Mouse (Mus musculus): ENCODE data around the gene Hist1h2ba. TPM values are rescaled to one million over a fixed set of nuclear protein-coding genes. Genes with fewer than 3 reads are reported as not detected.

Hist1h2ba gene
- not detected in 2 replicates for polyA plus RNA-seq (2012; rRNA removed)

DNA sequence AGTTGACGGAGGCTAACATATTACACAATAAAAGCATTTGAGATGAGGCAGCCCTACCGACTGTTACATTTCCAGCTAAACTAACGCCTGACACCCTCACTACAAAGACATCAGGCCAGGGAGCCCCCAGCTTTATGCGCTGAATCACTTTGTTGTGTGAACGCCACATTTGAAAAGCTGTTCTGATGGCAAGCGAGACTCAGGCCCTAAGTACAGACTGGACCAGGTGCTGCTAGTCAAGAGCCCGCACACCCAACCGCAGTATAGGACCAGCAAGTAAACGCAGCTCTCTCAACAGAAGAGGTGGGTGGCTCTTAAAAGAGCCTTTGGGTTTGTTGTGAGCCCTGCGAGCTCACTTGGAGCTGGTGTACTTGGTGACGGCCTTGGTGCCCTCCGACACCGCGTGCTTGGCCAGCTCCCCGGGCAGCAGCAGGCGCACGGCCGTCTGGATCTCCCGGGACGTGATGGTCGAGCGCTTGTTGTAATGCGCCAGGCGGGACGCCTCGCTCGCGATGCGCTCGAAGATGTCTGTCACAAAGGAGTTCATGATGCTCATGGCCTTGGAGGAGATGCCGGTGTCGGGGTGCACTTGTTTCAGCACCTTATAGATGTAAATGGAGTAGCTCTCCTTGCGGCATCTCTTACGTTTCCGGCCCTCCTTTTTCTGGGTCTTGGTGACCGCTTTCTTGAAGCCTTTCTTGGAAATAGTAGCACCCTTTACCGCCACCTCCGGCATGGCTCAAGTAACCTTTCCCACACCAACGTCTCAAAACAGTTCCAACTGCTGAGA, at the start of gene Hist1h2ba:
Gene Hist1h2ba (minus strand): TSS at position 736 of the 790 bp plus-strand sequence.
- no peak for DNase-seq (ENCODE audit: low spot score)

DNA sequence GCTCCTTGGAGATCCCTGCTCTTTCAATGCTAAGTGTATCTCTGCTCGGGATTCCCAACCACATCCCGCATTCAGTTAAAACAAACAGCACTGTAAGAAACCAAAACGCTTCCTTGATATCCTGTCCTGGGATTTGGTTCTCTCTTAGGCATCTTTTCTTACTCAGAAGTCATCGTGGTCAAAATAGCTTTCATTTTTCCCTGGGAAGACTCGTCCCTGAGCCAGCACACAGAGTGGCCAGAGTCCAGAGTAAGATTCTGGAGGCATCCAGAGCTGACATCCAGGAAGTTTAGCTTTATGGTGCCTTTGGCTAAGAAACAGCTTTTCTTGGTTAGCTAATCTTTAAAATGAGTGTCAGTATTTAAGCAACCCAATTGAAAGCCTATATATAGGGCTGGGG, 38.3 kb upstream of the Hist1h2ba start:
- DNase-seq (ENCODE audit: low spot score), result no peak

DNA sequence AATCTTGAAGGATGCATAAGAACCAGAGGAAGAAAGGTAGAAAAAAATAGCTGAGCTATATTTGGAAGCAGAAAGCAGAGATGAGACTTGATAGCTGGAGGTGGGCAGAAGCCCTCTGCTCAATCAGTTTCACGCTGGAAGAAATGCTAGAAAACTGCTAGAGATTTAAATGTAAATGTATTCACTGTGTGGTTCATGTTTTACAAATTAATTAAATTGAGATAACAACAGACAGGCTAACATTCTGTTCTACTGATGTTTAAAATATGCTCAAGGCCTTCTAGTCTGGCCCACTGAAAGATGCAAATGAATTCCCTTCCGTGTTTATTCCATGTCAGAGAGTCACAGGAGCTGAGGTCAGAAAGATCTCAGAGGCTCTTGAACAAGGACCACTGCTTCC, 37.9 kb upstream of the Hist1h2ba start:
- no peak for DNase-seq (ENCODE audit: low spot score)

DNA sequence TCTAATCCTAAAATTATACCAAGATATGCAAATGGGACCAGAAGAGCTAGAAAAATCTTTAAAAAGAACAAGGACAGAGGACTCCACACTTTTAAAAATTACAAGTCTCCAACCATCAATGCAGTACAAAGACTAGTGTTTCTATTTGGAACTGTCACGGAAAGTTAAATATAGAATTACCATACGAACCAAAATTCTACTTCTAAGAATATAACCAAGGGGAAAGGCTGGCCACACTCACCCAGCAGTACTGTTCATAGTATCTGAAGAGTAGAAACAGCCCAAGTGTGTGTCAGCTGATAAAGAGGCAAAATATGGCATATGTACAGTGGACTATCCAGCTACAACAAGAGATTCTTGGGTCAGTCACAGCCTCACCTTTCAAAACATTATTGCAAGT, 31.0 kb upstream of the Hist1h2ba start:
- no peak for DNase-seq (ENCODE audit: low spot score)

DNA sequence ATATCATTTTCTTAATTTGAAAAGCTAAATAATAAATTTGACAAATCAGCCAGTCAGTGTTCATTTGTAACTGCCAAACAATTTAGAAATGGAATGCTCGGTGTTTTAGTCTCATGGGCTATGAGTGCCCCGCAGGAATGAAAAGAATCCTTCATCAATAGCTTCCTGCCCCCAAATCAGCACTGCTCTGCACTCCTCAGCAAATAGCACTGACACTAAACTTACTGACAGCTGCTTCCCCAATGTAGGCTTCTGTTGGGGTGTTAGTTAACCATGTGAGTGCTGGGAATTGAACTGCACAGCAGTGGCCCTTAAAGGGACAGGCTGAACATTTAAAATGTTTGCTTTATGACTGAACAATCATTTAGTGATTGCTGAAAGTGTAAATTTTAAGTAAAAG, 25.8 kb upstream of the Hist1h2ba start:
- no peak for DNase-seq (ENCODE audit: low spot score)

DNA sequence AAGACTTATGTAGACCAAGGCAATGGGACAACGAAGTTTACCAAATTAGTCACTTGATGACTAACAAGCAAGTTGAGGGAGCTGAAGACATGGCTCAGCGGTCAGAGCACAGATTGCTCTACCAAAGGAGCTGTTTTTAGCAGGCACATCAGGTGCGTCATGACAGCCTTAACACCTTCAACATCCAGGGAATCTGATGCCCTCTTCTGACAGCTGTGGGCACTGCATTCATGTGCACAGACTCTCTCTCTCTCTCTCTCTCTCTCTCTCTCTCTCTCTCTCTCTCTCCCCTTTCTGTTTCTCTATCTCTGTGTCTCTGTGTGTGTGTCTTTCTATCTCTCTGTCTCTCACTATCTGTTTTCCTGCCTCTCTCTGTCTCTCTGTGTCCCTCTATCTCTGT, 17.0 kb upstream of the Hist1h2ba start:
- DNase-seq (ENCODE audit: low spot score), result no peak

DNA sequence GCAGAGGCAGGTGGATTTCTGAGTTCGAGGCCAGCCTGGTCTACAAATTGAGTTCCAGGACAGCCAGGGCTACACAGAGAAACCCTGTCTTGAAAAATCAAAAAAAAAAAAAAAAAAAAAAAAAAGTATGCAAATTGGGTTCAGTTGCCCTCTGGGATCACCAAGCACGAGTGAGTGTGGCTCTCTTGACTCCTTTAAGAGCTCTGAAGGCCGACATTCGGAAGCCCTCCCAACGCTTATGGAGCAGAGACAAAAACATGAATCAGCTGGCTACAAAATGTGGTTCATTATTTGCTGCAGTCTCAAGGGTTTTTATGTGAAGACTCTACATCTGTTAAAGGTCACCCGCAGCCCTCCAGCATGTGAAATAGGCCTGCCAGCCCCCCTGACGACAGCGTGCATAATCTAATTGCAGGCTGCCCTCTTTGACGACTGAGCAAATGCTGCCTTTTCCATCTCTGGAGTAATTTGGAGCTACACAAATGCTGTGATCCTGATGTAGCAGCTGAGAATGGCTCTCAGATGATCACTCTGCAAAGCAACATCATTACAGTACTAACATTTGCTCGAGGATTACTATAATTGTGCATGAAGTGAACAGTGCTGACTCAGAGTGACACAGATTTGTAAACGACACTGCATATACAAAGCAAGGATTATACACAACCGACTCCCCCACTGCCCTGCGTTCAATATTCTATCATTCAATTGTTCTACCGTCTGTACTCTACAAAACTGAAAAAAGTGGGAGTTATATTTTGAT, 15.7 kb upstream of the Hist1h2ba start:
- DNase-seq (ENCODE audit: low spot score), result no peak

DNA sequence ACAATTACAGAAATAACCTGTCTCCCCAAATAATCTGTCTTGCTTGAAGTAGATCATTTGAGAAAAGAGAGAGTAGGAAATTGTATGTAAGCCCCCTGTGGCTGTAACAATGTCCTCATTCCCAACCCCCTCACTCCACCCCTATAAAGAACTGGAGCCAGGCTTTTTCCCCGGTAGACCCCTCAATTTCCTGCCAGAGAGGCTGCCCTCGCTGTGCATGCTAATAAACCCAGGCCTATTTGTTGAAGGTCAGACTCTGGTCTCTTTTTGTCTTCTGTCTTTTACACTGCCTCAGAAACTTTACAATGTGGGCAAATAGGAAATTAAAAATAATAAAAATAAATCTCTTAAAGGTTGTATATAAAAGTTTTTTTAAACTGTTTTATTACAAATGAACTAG, 12.3 kb upstream of the Hist1h2ba start:
- no peak for DNase-seq (ENCODE audit: low spot score)

DNA sequence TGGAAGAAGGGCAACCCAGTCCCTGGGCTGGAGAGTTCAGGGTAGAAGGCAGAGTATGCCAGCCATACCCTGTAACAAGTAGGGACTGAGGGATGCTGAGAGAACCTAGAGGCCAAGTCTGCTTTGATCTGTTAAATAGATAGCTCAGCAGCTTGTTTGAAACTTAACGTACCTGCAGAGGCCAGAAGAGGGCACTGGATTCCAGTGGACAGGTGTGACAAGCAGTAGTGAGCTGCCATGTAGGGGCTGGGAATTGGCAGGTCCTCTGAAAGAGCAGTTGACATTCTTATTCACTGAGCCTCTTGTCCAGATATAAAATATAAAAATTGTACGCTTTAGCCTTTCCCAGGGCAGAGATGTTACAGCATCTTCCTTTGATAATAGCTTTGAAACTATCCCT, 8.9 kb upstream of the Hist1h2ba start:
- DNase-seq (ENCODE audit: low spot score), result no peak

DNA sequence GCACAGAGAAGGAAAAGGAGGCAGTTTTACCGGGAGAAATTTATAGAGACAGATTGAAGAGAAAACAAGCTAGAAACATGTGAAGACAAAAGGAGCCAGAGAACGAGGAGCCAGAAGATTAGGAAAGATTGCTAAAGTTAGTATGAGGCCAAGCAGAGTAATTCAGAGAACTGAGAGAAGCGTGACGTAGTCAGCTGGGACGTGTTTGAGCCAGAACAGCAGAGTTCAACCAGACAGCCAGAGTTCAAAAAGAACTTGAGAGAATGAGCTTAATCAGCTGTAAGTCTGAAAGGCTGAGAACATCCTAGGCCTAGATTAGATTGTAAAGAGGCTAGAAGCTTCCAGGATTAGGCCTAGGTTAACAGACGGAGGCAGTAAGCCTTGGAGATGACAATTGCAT, 6.3 kb upstream of the Hist1h2ba start:
- no peak for DNase-seq (ENCODE audit: low spot score)

DNA sequence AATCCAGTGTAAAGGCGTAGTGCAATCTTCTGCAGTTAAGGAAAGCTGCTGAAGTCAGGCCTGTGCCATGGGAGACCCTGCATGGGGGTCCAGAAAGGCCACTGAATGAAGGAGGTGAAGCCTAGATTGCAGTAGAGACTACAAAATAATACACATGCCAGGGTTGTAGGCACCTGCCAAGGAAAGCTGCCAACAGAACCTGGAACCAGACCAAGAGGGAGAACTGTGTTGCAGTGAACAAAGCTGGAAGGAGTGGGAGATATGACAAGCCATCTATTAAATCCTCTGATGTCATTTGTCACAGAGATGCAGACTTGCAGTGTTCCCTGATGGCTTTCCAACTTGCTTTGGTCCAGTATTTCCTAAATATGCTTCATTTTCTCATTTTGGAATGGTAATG, 4.7 kb upstream of the Hist1h2ba start:
- no peak for DNase-seq (ENCODE audit: low spot score)

DNA sequence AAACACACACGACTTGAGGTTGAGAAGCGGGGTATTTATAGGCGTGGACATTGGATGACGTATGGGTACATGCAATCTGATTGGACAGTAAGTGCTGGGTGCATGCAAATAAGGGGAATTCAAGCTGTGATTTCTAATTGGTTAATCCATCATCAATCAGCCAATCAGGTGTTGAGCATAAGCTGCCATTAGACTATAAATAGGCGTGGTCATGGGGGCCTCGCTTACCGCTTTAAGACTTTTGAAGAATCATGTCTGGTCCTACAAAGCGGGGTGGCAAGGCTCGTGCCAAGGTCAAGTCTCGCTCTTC, 210 bp upstream of the Hist1h2ba start, which contains the start of gene Hist1h2aa:
Gene Hist1h2aa (plus strand): TSS at position 252 of the 310 bp plus-strand sequence.
- no peak for DNase-seq (ENCODE audit: low spot score)

DNA sequence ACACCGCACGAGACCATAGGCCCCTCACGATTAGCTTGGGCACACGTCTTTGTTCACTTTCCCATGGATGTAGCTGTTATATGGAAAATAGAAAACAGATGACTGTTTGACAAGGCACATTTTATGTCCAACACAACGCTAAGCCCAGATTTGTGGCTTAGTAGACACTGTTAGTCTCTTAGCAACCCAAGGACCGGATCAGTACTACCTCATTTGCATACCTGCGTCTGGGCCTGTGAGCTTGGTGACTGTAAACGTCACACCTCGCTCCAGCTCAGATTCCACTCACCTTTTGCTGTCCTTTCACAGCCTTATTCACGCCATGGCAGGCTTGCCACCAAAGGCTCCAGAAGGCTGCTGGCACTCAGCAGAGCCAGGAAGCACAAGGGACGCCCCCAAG, 3.1 kb downstream of the Hist1h2ba start:
- no peak for DNase-seq (ENCODE audit: low spot score)

DNA sequence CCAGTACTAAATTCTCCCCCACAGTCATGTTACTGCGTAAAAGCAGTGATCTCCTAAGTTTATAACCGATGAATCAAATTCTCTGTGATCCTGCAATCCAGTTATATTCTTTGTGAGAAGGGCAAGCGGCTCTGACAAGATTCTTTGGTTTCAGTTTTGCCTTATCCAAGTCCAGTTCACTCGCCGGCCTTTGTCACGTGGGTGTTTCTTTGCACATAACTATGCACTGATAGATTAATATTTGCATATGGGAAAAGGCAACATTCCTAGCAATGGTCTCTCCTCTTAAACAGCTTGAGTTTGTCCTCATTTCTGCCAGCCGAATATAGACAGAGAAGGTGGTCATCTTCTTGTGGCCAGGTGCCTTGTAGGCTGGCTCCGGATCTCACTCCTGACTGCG, 3.5 kb downstream of the Hist1h2ba start:
- no peak for DNase-seq (ENCODE audit: low spot score)

DNA sequence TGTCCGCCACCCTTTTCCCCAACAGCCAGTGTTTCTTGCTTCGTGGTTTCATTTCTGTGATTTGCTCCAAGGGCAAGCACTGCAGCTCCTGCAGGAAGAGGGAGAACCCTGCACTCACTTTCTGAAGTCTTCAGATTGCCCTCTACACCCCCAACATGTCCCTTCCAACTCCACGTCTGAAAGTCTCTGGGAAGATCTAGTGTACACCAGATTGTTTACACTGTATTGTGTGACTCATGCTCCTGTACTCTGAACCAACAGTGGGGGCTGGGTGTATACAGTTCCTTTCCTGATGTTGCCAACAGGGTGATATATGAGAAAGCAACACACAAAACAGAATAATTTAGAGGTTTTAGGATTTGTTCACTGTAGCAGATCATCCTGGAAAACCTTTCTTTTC, 5.3 kb downstream of the Hist1h2ba start:
- DNase-seq (ENCODE audit: low spot score), result no peak

DNA sequence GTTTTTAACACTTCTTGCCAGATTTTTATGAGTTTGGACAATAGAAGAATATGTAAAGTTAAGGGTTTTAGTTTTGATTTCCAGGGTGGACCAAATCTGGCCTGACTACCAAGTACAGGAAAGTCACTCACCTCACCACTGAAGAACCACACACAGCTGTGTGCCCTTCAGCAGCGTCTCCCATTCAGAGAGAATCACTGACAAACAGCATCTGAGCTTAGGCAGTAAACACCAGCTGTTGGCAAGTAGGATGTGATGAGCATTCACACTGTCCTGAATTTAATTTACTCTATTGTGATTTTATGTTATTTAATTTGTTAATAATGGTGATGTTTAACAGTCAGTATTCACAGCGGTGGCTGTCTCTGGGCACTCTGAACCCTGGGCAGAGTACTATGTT, 8.2 kb downstream of the Hist1h2ba start:
- DNase-seq (ENCODE audit: low spot score), result no peak

DNA sequence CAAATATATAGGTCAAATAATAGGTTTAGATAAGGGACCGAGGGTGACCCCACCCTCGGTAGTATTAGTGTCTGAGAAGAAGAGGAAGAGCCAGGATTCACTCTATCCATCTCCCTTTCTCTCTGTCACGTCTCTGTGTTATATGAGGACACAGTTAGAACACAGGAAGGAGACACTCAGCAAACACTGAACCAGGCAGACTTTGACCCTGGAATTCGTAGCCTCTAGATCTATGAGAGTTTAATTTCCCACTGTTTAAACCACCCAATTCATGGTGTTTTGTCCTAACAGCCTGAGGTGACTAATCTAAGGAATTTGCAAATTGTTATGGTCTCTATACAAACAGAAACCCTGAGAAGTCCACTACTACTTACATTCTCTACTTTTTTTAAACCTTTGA, 16.3 kb downstream of the Hist1h2ba start:
- DNase-seq (ENCODE audit: low spot score), result no peak

DNA sequence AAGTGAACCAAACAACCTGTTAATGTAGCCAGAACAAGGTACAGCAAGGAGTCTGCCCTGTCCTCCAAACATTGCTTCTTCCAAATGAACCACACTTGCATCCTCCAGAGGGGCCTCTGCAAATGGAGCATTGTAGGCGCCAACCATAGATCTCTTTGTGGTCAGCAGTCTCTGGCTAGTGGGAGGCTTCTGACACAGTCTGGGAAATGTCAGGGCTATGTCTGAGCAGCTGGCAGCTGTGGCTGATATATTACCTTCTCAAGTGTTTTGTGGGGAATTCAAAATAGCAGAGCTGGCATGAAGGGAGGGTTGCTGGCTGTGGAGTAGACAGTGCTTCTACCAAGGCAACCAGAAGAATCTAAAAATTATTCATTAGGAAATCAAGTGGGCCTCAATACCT, 17.8 kb downstream of the Hist1h2ba start:
- no peak for DNase-seq (ENCODE audit: low spot score)

DNA sequence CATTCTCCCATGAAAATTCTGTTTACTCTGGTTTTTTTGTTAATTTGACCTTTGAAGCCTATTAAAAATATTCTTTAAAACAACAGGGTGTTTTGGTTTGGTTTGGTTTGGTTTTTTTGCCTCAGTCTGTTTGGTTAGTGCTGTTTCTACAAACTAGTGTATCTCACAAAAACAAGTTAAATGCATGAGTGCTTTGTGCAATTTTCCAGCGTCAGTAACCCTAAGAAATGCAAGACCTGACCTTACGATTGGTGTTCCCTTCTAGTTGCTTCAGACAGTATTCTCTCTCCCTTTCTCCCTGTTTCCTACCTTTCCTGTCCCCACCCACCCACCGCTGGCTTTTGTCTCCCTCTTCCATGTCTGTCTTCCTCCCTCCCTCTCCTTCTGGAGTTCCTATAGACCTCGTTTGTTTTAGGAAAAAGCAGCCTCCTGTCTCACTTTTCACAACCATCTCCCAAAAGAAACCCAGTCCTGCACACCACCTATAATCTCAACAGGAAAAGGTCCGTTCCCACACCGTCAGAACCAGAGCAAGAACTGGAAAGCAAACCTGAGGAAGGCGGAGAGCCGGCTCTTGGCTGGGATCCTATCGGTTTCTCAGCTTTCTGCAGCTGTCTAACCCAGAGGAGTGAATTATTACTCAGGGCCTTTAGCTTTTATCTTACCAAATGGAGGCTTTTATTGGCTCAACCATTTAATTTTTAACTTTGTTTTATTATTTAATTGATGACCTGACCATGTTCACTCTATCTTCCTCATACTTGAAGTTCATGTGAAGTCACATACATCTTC, 19.4 kb downstream of the Hist1h2ba start, which contains the start of gene Slc17a4:
Gene Slc17a4 (minus strand): TSS at position 634 of the 792 bp plus-strand sequence.
- no peak for DNase-seq (ENCODE audit: low spot score)

DNA sequence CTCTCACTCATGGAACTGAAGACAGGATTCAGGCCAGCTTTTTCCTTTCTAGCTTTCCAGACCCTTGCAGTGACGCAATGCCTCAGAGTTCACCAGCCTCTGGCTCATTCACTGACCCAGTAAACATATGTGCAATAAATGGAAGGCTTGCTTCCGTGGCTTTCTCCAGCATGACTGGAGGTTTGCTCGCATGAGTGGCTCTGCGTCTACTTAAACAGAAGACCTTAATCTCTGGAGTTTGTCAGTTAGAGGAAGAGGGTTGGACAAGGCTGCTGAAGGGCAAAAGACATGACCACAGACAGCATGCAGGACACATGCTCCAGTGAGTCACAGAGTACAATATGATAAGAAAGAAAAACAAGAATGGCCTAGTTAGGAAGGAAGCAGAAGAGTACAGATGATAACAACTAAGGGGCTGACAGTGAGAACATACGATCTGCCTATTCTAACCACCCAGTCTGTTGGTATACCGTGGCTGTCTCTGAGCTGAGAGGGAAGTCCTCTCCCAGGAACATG, 20.1 kb downstream of the Hist1h2ba start:
- no peak for DNase-seq (ENCODE audit: low spot score)

DNA sequence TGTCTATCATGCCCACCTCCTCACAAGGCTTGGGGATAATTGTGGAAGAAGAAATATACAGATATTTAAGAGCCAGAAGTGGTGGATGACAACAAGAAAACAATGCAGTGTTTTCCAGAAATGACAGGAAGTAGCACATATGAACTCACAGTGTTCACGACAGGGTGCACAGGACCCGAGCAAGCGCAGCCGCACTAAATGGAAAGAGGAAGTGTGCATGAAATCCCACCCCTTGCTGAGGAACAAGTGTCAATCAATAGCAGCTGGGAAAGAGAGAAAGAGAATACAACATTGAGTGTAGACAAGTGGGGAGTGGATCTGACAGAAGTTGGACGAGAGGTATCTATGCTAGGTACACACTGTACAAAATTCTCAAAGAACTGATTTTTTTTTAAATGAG, 22.6 kb downstream of the Hist1h2ba start:
- no peak for DNase-seq (ENCODE audit: low spot score)

DNA sequence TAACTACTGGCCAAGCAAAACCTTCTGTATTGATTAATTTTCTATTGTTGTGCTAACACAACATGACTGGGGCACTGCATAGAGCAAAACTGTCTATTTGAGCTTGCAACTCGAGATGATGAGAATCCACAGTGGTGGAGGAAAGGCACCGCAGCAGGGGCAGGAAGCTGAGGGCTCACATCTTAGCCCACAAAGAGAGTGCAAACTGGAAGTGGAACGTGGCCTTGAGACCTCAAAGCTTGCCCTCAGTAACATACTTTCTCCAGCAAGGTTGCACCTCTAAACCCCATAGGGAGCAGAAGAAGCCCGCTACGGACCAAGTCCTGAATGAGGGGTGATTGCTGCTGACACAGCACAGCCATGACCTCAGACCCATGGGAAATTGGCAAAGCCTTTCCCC, 23.8 kb downstream of the Hist1h2ba start:
- no peak for DNase-seq (ENCODE audit: low spot score)
